Mouse (Mus musculus): ENCODE data around the gene Rwdd3. TPM values are rescaled to one million over a fixed set of nuclear protein-coding genes. Genes with fewer than 3 reads are reported as not detected.

The Rwdd3 gene
- total RNA-seq, 2 experiments from 2014 or later = 26.3 to 31.2 TPM

DNA sequence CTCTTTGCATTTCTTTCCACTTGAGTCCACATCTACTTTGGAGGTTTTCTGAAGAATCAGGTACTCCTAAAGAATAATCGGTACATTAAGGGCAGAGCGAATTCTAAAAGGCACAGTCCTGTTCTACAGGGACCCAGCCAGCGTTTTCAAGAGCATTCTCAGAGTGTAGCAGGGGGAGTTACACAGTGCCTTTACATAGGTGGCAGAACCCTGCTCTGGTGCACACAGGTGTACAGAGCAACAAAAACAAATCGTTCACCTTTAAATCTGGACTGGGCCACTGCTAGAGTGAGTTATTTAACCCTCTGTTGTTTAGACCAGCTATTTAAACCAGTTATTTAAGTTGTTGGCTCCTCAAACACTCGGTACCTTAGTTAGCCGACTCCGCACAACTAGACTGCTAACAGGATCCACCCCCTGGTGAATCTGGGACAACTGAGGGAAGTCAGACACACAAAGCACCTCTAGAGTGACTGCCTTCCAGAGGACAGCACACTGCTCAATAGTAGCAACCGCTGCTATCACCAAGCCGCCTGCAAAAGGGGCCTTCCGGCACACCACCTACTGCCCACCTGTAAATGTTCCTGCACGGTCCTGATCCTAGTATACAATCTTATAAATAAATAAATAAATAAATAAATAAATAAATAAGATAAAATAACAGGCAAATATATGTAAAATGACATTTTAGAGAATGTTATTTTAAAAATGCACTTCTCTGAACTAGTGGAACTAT is 14.9 kb downstream of the Rwdd3 start:
- DNase-seq (ENCODE audit: low spot score in 2 of 2) = no peak
- peak overlapping the region; percentile 89 for H3K27ac ChIP-seq
- no peak for TF ChIP-seq CTCF (conservative IDR thresholded peaks at IDR 0.05)
- H3K4me3 ChIP-seq = peak overlapping the region; percentile 48

DNA sequence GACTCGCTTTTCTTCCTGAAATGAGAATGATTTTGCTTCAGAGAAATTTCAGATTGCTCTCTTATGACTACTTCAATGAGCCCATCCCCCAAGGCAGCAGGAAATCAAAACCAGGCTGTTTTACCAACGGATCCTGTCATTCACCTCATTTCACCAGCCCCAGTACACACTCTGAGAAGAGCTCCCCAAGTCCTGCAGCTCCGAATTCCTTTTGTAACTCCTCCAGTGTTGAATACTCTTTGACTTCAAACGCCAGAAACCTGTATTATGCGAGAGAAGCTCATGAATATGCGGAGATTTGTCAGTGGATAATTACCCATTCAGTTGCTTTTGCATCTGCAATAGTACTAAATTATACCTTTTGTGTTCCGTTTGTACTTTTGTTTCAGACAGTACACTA is 15.5 kb downstream of the Rwdd3 start:
- H3K27ac ChIP-seq = peak overlapping the region; percentile 89
- peak overlapping the region; percentile 48 for H3K4me3 ChIP-seq
- TF ChIP-seq CTCF (conservative IDR thresholded peaks at IDR 0.05) = no peak
- DNase-seq (ENCODE audit: low spot score in 2 of 2) = no peak

DNA sequence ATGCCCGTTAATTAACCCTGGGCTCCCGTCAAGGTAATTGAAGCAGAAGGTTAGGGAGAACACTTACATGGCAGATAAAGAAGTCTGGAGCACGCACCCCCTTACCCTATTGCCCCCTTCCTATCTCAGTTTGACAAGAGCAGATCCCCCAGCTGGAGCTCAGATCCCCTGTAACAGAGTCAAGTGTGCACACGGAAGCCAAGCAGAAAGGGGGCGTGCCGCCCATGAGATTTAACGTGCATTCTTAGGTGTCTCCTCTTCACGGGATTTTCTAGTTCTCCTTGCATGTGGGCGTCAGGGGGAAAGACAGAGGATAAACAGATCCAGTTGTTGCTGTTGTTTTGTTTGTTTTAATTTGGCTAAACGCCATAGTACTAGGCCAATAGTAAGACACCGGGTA is 37.6 kb downstream of the Rwdd3 start:
- DNase-seq (ENCODE audit: low spot score in 2 of 2) = no peak
- Histone ChIP-seq H3K4me3 (peak overlapping the region; percentile 4; the same call in 1 of the 2 replicates), H3K27ac (no peak overlapping the region)
- TF ChIP-seq CTCF (conservative IDR thresholded peaks at IDR 0.05) = no peak

DNA sequence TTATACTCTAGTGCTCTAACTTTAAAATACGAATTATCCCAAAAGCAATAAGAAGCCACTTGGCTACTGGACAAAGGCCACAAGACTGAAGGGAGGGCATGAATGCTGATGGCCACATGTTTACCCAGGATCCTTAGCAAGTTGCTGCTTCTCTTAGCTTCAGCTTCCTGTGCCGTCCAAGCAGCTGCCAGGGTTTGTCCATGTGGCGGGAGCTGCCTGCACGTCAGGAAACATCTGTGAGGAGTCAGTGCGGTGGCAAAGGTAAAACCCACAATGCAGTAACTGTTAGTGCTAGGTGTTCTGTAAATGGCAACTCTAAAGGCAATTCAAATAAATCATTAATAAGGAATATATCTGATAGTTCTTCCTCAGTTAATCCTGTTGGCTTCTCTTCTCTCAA is 38.5 kb downstream of the Rwdd3 start:
- no peak for TF ChIP-seq CTCF (conservative IDR thresholded peaks at IDR 0.05)
- Histone ChIP-seq H3K4me3 (no peak overlapping the region), H3K27ac (no peak overlapping the region)
- no peak for DNase-seq (ENCODE audit: low spot score in 2 of 2)

DNA sequence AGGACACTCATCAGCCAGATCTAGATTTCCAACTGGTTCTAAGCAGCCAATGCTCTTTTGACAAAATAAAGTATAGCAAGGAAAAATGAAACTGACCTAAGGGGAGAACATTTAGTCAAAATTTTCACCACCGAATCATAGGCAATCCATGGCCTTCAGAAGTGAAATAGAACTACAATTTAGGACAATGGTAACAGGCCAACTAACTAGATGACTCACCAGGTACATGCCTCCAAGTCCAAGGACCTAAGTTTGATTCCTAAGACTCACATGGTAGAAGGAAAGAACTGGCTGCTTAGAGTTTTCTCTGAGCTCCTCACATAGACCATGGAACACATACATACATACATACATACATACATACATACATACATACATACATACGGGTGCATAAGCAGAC is 44.3 kb downstream of the Rwdd3 start:
- no peak overlapping the region for H3K27ac ChIP-seq
- TF ChIP-seq CTCF (conservative IDR thresholded peaks at IDR 0.05) = no peak
- no peak for DNase-seq (ENCODE audit: low spot score in 2 of 2)
- no peak overlapping the region for H3K4me3 ChIP-seq

DNA sequence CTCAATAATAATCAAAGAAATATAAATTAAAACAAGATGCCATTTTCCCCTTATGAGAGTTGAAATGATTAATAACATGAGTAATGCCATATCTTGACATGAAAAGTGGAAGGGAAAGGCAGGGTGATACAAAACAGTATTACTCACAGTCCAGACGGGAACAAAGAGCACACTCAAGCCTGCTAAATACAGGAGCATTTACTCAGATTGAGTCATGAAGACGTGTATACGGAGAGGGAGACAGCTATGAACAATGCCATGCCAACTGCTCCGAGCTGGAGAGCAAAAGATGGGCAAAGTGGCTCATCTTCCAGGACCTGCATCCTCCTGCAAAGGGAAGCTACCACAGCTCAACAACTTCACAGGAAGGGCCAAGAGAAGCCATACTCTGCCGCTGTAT is 45.0 kb downstream of the Rwdd3 start:
- DNase-seq (ENCODE audit: low spot score in 2 of 2) = no peak
- H3K4me3 ChIP-seq = no peak overlapping the region
- no peak overlapping the region for H3K27ac ChIP-seq
- no peak for TF ChIP-seq CTCF (conservative IDR thresholded peaks at IDR 0.05)

DNA sequence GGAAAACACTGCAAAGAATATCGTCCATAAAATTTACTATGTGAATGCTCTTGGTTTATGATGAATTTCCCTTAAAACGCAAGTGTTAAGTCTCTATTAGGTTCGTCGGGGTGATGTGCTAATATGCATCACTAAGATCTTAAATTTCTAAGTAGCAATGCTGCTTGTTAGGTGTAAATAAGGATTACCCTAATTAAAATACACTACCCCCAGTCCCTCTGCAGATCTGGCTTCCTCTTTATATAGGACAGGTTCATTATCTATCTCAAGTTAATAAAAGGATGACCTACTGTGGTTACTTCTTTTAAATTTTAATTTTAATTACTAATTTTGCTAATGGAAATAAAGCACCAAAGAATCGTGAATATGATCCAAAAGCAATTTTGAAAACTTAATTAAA is 50.4 kb downstream of the Rwdd3 start:
- Histone ChIP-seq H3K4me3 (no peak overlapping the region), H3K27ac (no peak overlapping the region)
- DNase-seq (ENCODE audit: low spot score in 2 of 2) = no peak
- TF ChIP-seq CTCF (conservative IDR thresholded peaks at IDR 0.05) = no peak

DNA sequence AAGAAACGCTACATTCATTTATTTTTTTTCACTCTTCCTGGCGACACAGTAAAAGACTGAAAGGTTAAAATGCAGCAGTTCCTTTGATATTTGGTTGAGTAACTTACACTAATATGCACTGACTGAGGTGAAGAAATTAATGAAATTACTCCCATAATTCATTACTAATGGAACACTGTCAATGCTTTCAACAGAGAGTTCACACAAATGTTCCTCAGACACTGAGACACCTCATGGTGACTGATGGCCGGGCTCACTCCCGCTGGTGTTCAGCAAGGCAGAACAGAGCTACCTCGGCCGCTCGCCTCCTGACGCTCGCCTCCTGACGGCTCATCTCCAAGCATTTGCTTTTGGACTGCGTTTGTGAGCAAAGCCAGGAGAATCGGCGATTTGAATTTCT is 54.9 kb downstream of the Rwdd3 start:
- Histone ChIP-seq H3K4me3 (peak overlapping the region; percentile 42), H3K27ac (peak overlapping the region; percentile 25; the same call in 1 of the 2 replicates)
- no peak for TF ChIP-seq CTCF (conservative IDR thresholded peaks at IDR 0.05)
- no peak for DNase-seq (ENCODE audit: low spot score in 2 of 2)

DNA sequence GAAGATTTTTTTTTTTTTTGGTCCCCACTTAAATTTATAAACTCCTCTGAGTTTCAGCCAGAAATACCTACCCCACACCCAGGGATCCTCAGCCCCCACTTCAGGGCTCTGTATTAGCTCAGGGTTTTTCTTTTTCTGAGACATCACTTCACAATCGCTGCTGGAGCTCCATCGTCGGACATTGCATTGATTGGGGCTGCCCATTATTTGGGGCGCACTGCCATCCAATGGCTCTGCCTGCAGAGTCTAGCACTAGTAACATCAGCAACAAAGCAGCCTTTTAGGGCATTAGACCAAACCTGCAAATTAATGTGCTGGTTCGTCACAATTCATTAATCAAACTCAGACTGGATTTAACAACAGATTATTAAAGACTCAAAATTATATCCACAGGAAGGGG is 55.4 kb downstream of the Rwdd3 start:
- DNase-seq (ENCODE audit: low spot score in 2 of 2) = no peak
- H3K4me3 ChIP-seq = no peak overlapping the region
- no peak overlapping the region for H3K27ac ChIP-seq
- TF ChIP-seq CTCF (conservative IDR thresholded peaks at IDR 0.05) = no peak

DNA sequence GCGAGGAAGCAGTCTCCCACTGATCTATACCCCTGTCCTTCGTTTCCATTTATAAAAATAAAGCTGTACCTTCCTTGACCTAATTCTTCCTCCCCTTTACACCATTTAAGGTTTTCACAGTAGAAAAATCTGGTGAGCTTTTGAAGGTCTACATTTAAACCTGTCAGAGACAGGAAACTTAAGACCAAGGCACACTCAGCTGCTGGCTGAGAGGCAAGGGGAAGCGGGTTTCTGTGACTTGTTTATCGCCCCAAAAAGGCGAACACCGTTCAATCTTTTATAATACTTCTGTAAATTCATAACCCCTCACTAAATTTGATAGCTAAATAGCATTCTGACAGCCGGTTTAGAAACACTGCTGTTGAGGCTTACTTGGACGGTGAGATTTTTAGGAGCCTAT is 60.4 kb downstream of the Rwdd3 start:
- no peak overlapping the region for H3K4me3 ChIP-seq
- TF ChIP-seq CTCF (conservative IDR thresholded peaks at IDR 0.05) = no peak
- no peak overlapping the region for H3K27ac ChIP-seq
- DNase-seq (ENCODE audit: low spot score in 2 of 2) = no peak

DNA sequence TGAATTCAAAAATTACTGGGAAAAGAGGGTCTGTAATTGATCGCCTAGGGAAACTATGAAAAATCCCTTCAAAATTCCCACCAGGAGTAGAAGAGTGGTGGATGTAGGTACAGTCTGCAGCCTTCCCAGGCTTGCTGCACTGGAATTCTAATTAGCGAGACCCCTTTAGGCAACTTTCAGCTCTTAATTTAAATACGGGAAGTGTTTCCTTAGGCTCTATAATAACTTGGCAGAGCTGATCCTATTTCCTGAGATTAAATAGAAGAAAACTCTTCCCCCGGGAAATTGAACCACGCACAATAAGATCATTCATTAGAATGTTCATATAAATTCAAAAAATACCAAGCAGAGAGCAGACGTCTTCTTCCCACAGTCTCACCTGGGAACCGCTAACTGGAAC is 61.1 kb downstream of the Rwdd3 start:
- no peak for TF ChIP-seq CTCF (conservative IDR thresholded peaks at IDR 0.05)
- H3K4me3 ChIP-seq = no peak overlapping the region
- no peak for DNase-seq (ENCODE audit: low spot score in 2 of 2)
- no peak overlapping the region for H3K27ac ChIP-seq

DNA sequence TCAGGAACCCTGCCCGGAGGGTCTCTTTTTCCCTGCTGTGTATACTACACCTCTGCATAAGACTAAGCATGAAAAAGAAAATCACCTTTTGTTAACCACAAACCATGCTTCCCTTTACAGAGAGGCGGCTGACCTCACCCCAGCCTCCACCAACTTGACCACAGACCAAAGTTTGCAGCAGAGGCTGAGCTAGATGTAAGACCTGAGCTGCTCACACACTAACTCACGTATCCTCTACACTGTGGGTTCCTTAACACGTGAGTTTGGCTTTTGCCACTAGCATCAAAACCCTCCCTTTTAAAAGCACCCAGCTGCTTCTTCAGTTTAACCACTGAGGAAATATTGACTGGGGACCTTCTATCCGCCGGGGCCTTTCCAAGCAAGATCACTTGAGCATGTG is 64.0 kb downstream of the Rwdd3 start:
- Histone ChIP-seq H3K27ac (no peak overlapping the region), H3K4me3 (no peak overlapping the region)
- TF ChIP-seq CTCF (conservative IDR thresholded peaks at IDR 0.05) = no peak
- no peak for DNase-seq (ENCODE audit: low spot score in 2 of 2)

DNA sequence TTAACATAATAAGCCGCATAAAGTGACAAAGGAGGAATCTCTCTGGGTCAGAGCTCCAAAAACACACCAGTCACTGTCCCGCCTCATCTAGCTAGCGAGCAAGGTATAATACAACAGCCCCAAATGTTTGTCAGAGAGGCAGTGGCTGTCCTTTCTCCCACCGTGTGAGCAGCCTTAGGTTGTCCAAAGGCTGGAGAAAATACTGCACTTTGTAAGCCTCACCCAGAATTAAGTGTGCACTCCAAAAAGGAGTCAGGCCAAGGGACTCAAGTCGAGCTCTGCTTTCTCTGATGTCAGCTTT is 66.1 kb downstream of the Rwdd3 start:
- peak overlapping the region; percentile 60 for H3K4me3 ChIP-seq
- no peak for DNase-seq (ENCODE audit: low spot score in 2 of 2)
- TF ChIP-seq CTCF (conservative IDR thresholded peaks at IDR 0.05) = no peak
- peak overlapping the region; percentile 70; the same call in 1 of the 2 replicates for H3K27ac ChIP-seq

Other genes starting within 250 kb of the Rwdd3 start
- gene Tmem56, start 111.4 kb upstream of the Rwdd3 start, total RNA-seq (2021) = 10 to 100 TPM; 30.6 to 31.1 TPM
- 10 to 100 TPM in 1 of 2 experiments, 1 to 10 TPM in 1; 9.8 to 13.6 TPM for gene Alg14, start 120.1 kb upstream of the Rwdd3 start, total RNA-seq (2021)